Mouse (Mus musculus): ENCODE measurements around the gene Hes3. TPM values are rescaled to one million over a fixed set of nuclear protein-coding genes. Genes with fewer than 3 reads are reported as not detected.

Hes3 gene
- polyA plus RNA-seq (2015; fragmentation: Nextera tagmentation; extraction: Ambion mirVana): 0.11 and 0.50 TPM in 2 replicates

DNA sequence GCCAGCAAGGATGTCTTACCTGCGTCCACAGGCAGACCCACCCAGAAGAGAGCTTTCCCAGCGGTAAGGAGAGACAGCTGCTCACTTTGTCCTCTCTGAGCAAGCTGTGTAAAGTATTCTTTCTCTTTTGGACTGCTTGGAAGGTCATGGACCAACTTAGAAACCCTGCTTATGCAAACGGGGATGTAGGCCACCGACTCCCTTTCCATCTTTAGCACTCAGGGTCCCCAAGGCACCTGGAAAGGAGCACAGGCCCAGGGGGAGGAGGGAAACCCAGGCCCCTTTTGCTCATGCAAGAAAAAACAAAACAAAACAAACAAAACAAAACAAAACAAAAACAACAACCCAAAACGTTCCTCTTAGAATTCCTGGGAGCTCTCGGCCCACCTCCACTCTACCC is at the start of gene Hes3:
Gene Hes3, minus strand, starts transcription at position 101 of the 400 bp plus-strand sequence.
- peaks cover 59% of the 10 kb centered on the region for H3K27me3 ChIP-seq (replicated peaks; ENCODE audit: control insufficient read depth, insufficient read depth, low read length)
- H3K4me3 ChIP-seq (ENCODE audit: low read length): peak within 1 kb of the TSS; percentile 31
- H3K36me3 ChIP-seq (ENCODE audit: control insufficient read depth, insufficient read depth, low read length): no peaks in the 10 kb centered on the region
- H3K4me1 ChIP-seq (ENCODE audit: control insufficient read depth, insufficient read depth, low read depth, low read length): peaks cover 23% of the 10 kb centered on the region
- H3K27ac ChIP-seq (ENCODE audit: low read depth, low read length): no peak within 1 kb of the TSS
- H3K9me3 ChIP-seq (ENCODE audit: control insufficient read depth, low read length): no peaks in the 10 kb centered on the region
- 12% methylated on average over 6 of the region's 6 CpGs for WGBS
- ATAC-seq: no peak
- H3K9ac ChIP-seq (ENCODE audit: low read depth, low read length): peak within 1 kb of the TSS; percentile 59
- H3K4me2 ChIP-seq (ENCODE audit: low read length): peak within 1 kb of the TSS; percentile 61

DNA sequence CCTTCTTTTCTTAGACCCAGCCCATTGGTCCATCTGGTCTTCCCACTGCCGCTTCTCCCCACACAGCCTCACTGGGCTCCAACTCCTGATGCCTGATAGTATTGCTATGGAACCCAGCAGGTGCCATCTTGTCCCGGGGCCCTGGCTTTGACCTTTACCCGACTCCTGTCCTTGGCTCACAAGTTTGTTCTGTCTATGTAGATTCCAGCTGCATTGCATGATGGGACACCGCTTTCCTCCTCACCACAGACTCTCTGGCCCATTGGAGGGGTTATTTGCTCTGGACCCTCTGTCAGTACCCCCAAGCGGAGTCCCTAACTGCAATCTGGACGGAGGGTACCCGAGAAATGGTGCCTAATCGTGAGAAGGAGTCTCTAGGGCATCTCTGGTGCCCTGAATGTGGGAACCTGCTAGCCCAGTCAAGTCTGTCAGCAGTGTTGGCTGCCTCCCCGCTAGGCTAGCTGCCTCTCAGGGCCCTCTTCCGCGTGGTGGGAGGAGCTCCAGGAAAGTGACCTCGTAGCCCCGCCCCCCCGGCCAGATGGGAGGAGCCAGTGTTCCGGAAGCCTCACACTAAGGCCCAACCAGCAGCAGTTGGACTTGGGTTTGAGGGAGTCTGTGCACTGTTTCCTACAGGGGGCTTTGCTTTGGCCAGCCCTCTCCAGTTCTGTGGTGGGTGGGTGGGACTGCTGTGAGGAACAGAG is 49.3 kb upstream of the Hes3 start:
- 32% methylated on average over 15 of the region's 15 CpGs for WGBS
- no peaks in the 10 kb centered on the region for H3K36me3 ChIP-seq (ENCODE audit: control insufficient read depth, insufficient read depth, low read length)
- peaks cover 31% of the 10 kb centered on the region for H3K4me1 ChIP-seq (ENCODE audit: control insufficient read depth, insufficient read depth, low read depth, low read length)
- ATAC-seq: no peak
- no peak overlapping the region; the same call in 1 of the 2 replicates for H3K9ac ChIP-seq (ENCODE audit: low read depth, low read length)
- H3K4me3 ChIP-seq (ENCODE audit: low read length): peak overlapping the region; percentile 6; the same call in 1 of the 2 replicates
- H3K27me3 ChIP-seq (replicated peaks; ENCODE audit: control insufficient read depth, insufficient read depth, low read length): no peaks in the 10 kb centered on the region
- H3K9me3 ChIP-seq (ENCODE audit: control insufficient read depth, low read length): no peaks in the 10 kb centered on the region
- H3K27ac ChIP-seq (ENCODE audit: low read depth, low read length): no peak overlapping the region
- H3K4me2 ChIP-seq (ENCODE audit: low read length): peak overlapping the region; percentile 72

DNA sequence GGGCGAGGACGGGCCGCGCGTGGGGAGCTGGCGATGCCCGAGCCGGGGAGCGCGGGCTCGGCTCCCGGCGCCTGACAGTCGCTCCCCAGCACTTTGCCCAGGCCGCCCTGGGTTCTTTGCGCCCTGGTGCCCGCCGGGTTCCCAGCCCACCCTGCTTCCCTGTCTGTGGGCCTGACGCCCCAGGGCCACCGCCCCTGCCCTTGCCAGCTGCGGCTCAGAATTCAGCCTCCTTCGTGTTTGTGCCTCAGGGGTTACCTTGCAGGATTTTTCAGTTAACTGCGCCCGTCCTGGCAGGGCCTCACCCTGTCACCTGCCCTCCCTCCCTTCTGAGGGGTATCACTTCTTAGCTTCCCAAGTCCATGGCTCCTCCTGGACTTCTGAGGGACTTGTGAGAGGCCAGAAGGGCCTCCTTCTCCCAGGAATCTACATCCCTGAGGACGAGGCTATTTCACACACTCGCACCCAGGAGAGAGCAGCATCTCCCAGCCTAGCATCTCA is 47.9 kb upstream of the Hes3 start:
- Histone ChIP-seq H3K9ac (ENCODE audit: low read depth, low read length) (peak overlapping the region; percentile 94), H3K4me1 (ENCODE audit: control insufficient read depth, insufficient read depth, low read depth, low read length) (peaks cover 28% of the 10 kb centered on the region), H3K4me3 (ENCODE audit: low read length) (peak overlapping the region; percentile 76), H3K27me3 (replicated peaks; ENCODE audit: control insufficient read depth, insufficient read depth, low read length) (no peaks in the 10 kb centered on the region), H3K4me2 (ENCODE audit: low read length) (peak overlapping the region; percentile 72), H3K27ac (ENCODE audit: low read depth, low read length) (peak overlapping the region; percentile 80), H3K36me3 (ENCODE audit: control insufficient read depth, insufficient read depth, low read length) (peaks cover 5% of the 10 kb centered on the region), H3K9me3 (ENCODE audit: control insufficient read depth, low read length) (no peaks in the 10 kb centered on the region)
- ATAC-seq: peak; percentile 2; the same call in 1 of the 2 replicates
- WGBS: 1% methylated on average over 20 of the region's 26 CpGs

DNA sequence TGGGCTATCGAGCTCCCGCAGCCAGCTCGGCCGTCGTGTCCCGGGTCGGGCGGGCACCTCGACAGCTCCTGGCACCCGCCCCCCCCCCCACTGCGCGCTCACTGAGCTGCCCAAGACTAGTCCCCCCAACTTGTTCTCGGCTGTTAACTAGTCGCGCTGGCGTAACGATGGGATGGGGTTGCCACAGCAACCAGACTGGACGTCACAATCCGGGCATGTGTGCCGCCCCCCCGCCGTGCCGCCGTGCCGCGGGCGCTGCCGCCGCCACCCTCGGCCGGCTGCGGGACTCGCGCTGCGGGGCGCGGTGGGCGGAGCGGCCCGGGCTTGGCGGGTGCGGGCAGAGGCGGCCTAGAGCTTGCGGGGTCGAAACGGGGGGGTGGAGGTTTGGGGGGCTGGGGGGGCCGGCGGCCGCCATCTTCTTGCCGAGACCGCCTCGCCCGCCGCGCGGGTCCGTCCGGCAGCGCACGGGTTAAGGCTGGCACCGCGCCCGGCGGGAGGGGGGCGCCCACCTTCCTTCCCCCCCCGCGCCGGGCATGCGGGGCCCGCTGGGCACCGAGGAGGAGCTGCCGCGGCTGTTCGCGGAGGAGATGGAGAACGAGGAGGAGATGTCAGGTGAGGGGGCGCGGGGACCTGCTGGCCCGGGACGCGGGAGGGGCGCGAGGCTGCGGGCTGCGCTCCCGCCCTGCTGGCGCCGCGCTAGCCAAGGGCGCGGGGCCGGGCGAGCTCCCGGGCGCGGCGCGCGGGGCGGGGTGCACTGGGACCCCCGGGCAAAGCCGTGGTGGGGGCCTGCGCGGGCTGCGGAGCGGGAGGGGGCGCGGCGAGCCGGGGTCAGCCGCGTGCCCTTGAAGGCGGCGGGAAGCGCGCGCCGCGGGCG is 47.2 kb upstream of the Hes3 start, which contains the start of gene Chd5:
Gene Chd5, plus strand, starts transcription at position 233 of the 874 bp plus-strand sequence.
- Histone ChIP-seq H3K27ac (ENCODE audit: low read depth, low read length) (peak within 1 kb of the TSS; percentile 80), H3K4me1 (ENCODE audit: control insufficient read depth, insufficient read depth, low read depth, low read length) (peaks cover 28% of the 10 kb centered on the region), H3K4me3 (ENCODE audit: low read length) (peak within 1 kb of the TSS; percentile 76), H3K9ac (ENCODE audit: low read depth, low read length) (peak within 1 kb of the TSS; percentile 94), H3K36me3 (ENCODE audit: control insufficient read depth, insufficient read depth, low read length) (peaks cover 10% of the 10 kb centered on the region), H3K4me2 (ENCODE audit: low read length) (peak within 1 kb of the TSS; percentile 72), H3K9me3 (ENCODE audit: control insufficient read depth, low read length) (no peaks in the 10 kb centered on the region), H3K27me3 (replicated peaks; ENCODE audit: control insufficient read depth, insufficient read depth, low read length) (no peaks in the 10 kb centered on the region)
- ATAC-seq: peak; percentile 41
- under 1% methylated on average over 54 of the region's 120 CpGs for WGBS

DNA sequence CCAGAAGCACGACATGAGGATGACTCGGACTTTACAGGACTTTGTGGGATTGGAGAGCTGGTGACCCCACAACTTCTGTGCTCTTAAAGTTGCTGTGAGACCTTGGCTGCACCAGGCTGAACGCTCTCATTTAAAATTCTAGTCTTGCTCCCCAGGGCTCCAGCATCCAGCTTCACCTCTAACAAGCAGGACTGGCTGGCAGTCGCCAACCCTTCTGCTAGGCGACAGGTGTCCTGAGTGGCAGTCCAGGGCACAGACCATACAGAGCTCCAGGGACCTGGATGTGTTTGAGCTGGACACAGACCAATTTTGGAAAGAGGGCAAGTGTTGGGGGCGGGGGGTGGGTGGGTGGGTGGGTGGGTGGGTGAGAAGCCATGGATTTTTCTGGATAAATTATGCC is 46.3 kb upstream of the Hes3 start:
- 25% methylated on average over 6 of the region's 6 CpGs for WGBS
- Histone ChIP-seq H3K9me3 (ENCODE audit: control insufficient read depth, low read length) (no peaks in the 10 kb centered on the region), H3K9ac (ENCODE audit: low read depth, low read length) (no peak overlapping the region), H3K4me2 (ENCODE audit: low read length) (no peak overlapping the region), H3K4me3 (ENCODE audit: low read length) (no peak overlapping the region), H3K27ac (ENCODE audit: low read depth, low read length) (no peak overlapping the region), H3K4me1 (ENCODE audit: control insufficient read depth, insufficient read depth, low read depth, low read length) (peaks cover 24% of the 10 kb centered on the region), H3K27me3 (replicated peaks; ENCODE audit: control insufficient read depth, insufficient read depth, low read length) (no peaks in the 10 kb centered on the region), H3K36me3 (ENCODE audit: control insufficient read depth, insufficient read depth, low read length) (peaks cover 16% of the 10 kb centered on the region)
- ATAC-seq: no peak

DNA sequence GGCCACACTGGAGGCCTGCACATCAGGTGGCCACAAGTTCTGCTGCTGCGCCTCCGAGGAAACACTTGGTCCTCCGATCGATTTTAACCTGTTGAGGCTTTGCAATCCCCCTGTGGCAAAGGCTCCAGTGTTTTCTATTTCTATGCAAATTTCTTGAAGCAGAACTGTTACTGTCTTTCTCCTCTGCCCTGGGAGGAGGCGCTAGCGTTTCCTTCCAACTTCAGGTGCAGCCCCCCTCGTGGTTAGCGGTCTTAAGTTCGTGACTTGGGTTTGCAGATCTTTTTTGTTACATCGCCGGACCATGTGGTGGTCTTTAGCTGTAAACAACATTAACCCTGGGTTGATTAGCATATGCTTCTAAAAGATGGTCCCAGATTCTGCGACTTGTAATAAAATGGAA is 42.1 kb upstream of the Hes3 start:
- no peaks in the 10 kb centered on the region for H3K27me3 ChIP-seq (replicated peaks; ENCODE audit: control insufficient read depth, insufficient read depth, low read length)
- H3K27ac ChIP-seq (ENCODE audit: low read depth, low read length): no peak overlapping the region
- H3K36me3 ChIP-seq (ENCODE audit: control insufficient read depth, insufficient read depth, low read length): peaks cover 35% of the 10 kb centered on the region

DNA sequence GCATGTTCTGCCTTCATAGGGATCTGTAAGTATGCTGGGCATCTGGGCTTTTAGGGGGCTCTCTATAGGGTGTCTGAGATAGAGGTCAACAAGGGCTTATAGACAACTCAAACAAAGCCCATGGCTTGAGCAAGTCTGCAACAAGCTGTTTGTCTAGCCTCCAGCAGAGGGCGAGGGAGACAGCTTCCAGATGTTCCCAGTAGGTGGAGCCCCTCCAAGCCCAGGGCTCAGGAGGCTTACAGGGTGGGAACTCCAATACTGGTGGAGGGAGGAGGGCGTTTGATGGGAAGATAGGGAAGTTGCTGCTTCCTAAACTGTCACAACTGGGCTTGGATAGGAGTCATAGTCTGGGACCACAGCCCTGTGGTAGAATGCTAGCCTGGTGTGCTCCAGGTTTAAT is 41.5 kb upstream of the Hes3 start:
- Histone ChIP-seq H3K27me3 (replicated peaks; ENCODE audit: control insufficient read depth, insufficient read depth, low read length) (no peaks in the 10 kb centered on the region), H3K4me1 (ENCODE audit: control insufficient read depth, insufficient read depth, low read depth, low read length) (no peaks in the 10 kb centered on the region; the same call in 1 of the 2 replicates), H3K9me3 (ENCODE audit: control insufficient read depth, low read length) (no peaks in the 10 kb centered on the region), H3K4me2 (ENCODE audit: low read length) (no peak overlapping the region), H3K27ac (ENCODE audit: low read depth, low read length) (no peak overlapping the region), H3K9ac (ENCODE audit: low read depth, low read length) (no peak overlapping the region), H3K4me3 (ENCODE audit: low read length) (no peak overlapping the region), H3K36me3 (ENCODE audit: control insufficient read depth, insufficient read depth, low read length) (peaks cover 35% of the 10 kb centered on the region)
- ATAC-seq: peak; percentile 71
- WGBS: 33% methylated on average over 2 of the region's 2 CpGs

More for the DNA sequence above, 42.1 kb upstream of the Hes3 start:
- Histone ChIP-seq H3K4me3 (ENCODE audit: low read length) (no peak overlapping the region), H3K9ac (ENCODE audit: low read depth, low read length) (no peak overlapping the region), H3K4me1 (ENCODE audit: control insufficient read depth, insufficient read depth, low read depth, low read length) (peaks cover 2% of the 10 kb centered on the region; the same call in 1 of the 2 replicates), H3K9me3 (ENCODE audit: control insufficient read depth, low read length) (no peaks in the 10 kb centered on the region), H3K4me2 (ENCODE audit: low read length) (no peak overlapping the region)
- ATAC-seq: no peak
- WGBS: 90% methylated on average over 12 of the region's 12 CpGs

DNA sequence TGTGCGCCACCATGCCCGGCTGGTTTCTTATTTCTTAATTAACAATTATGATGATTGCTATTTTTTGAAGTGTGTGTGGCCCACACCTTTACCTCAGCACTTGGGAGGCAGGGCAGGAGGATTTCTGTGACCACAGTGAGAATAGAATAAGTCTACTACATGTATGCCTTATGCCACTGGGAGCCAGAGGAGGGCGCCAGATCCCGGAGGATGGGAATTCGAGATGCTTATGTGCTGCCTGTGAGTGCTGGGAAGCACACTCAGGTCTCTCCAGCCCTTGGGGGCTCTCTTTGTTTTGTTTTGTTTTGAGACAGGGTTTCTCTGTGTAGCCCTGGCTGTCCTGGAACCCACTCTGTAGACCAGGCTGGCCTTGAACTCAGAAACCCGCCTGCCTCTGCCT is 37.2 kb upstream of the Hes3 start:
- peaks cover 25% of the 10 kb centered on the region for H3K36me3 ChIP-seq (ENCODE audit: control insufficient read depth, insufficient read depth, low read length)
- 80% methylated on average over 6 of the region's 6 CpGs for WGBS
- H3K4me1 ChIP-seq (ENCODE audit: control insufficient read depth, insufficient read depth, low read depth, low read length): peaks cover 15% of the 10 kb centered on the region
- no peaks in the 10 kb centered on the region for H3K27me3 ChIP-seq (replicated peaks; ENCODE audit: control insufficient read depth, insufficient read depth, low read length)
- H3K9me3 ChIP-seq (ENCODE audit: control insufficient read depth, low read length): no peaks in the 10 kb centered on the region
- H3K27ac ChIP-seq (ENCODE audit: low read depth, low read length): no peak overlapping the region
- H3K9ac ChIP-seq (ENCODE audit: low read depth, low read length): no peak overlapping the region
- no peak overlapping the region for H3K4me3 ChIP-seq (ENCODE audit: low read length)
- H3K4me2 ChIP-seq (ENCODE audit: low read length): no peak overlapping the region
- no peak for ATAC-seq

DNA sequence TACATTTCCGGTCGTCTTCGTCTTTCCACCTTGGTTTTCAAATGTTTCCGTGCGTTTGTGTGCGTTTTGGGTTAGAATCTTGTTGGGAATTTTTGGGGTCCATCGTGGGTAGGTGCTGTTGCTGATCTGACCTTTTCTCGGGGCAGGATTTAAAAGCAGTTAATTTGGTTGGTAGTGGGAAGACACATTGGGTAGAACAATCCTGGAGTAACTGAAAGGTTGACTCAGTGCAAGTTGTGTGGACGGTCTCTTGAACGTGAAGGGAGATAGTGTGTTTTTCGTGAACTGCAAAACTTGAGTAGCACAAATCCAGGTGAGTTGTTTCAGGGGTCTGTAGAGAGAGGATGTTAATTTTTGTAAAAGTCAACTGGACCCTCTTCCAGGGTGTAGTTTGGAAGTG is 35.1 kb upstream of the Hes3 start:
- Histone ChIP-seq H3K27me3 (replicated peaks; ENCODE audit: control insufficient read depth, insufficient read depth, low read length) (0 out of 2 replicates have a peak, but pooled peaks cover 2% of the 10 kb centered on the region), H3K36me3 (ENCODE audit: control insufficient read depth, insufficient read depth, low read length) (peaks cover 13% of the 10 kb centered on the region), H3K27ac (ENCODE audit: low read depth, low read length) (no peak overlapping the region), H3K4me1 (ENCODE audit: control insufficient read depth, insufficient read depth, low read depth, low read length) (peaks cover 15% of the 10 kb centered on the region), H3K9ac (ENCODE audit: low read depth, low read length) (peak overlapping the region; percentile 95), H3K4me3 (ENCODE audit: low read length) (peak overlapping the region; percentile 93), H3K4me2 (ENCODE audit: low read length) (peak overlapping the region; percentile 86), H3K9me3 (ENCODE audit: control insufficient read depth, low read length) (no peaks in the 10 kb centered on the region)
- WGBS: 4% methylated on average over 11 of the region's 11 CpGs
- no peak for ATAC-seq

Data from hindbrain, embryonic 16.5 days (tissue).